8 mouse cellular contexts compared by ENCODE assay signal in the genomic region with DNA sequence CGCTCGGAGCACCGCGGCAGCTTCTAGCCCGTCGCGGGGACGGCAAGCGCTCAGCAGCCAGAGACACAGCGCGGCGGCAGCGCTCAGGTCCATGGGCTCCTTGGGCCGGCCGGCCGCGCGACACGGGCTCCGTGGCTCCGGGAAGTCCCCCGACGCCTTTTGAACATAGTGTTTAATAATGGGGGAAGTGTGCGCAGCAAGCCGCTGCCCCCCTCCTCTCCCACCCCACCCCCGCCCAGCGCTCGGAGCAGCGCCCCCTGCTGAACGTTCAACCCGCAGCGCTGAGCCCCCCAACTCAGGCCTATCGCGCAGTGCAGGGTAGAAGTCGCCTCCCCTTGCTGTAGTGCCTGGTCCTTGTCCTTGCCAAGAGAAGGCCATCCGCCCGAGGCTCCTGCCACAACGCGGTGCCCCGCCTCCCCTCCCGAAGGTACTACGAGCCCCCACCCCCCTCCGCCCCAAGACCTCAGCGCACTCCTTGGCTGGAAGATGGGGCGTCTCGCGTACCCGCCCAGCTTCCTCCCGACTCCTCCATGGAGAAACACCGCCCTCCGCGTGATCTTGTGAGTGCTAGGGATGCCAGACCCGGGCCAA. TPM values are rescaled to one million over a fixed set of nuclear protein-coding genes. Genes with fewer than 3 reads are reported as not detected.
DNase-seq lines count a peak whose midpoint lies in the region; ATAC-seq and TF ChIP-seq lines count a peak whose summit lies in the region.
"Had no signal": no experiment of that assay in that cellular context is flagged by ENCODE, and none has a peak within 500 bp of the region (broad histone marks: within the 10 kb centered on the region; RNA-seq: fewer than 3 reads in every experiment).

A gene (minus strand): TSS at position 114 of the 591 bp plus-strand sequence.

- H3K36me3 ChIP-seq in megakaryocyte, embryonic 14.5 days (replicated peaks; ENCODE audit: low read length) = no peaks in the 10 kb centered on the region
- no peaks in the 10 kb centered on the region for H3K36me3 ChIP-seq in forebrain, embryonic 12.5 days (replicated peaks)
- H3K36me3 ChIP-seq in limb, embryonic 14.5 days (ENCODE audit: control insufficient read depth, insufficient read depth, low read length) = no peaks in the 10 kb centered on the region
- no peaks in the 10 kb centered on the region for H3K36me3 ChIP-seq in stomach, embryonic 16.5 days (ENCODE audit: control insufficient read depth, insufficient read depth, low read length)
- no peaks in the 10 kb centered on the region for H3K36me3 ChIP-seq in thymus, adult 2 months (ENCODE audit: control insufficient read depth, insufficient read depth, low read length)

- H3K27me3 ChIP-seq in megakaryocyte, embryonic 14.5 days (replicated peaks) = peaks cover 93% of the 10 kb centered on the region
- H3K27me3 ChIP-seq in forebrain, embryonic 12.5 days = peaks cover 93% of the 10 kb centered on the region
- H3K27me3 ChIP-seq in limb, embryonic 14.5 days (ENCODE audit: control insufficient read depth, insufficient read depth, low read length) = peaks cover 80% of the 10 kb centered on the region
- H3K27me3 ChIP-seq in stomach, embryonic 16.5 days (ENCODE audit: control insufficient read depth, insufficient read depth, low read length) = peaks cover 92% of the 10 kb centered on the region
- peaks cover 22% of the 10 kb centered on the region; the same call in 1 of the 2 replicates for H3K27me3 ChIP-seq in thymus, adult 2 months (ENCODE audit: control insufficient read depth, insufficient read depth, low read length)

- H3K4me2 ChIP-seq in forebrain, embryonic 12.5 days = peak within 1 kb of the TSS; percentile 69
- peak within 1 kb of the TSS; percentile 86 for H3K4me2 ChIP-seq in limb, embryonic 14.5 days (replicated peaks; ENCODE audit: low read depth, low read length, severe bottlenecking)
- peak within 1 kb of the TSS; percentile 77 for H3K4me2 ChIP-seq in stomach, embryonic 16.5 days (ENCODE audit: low read depth, low read length)

- no peak for TF ChIP-seq CTCF in thymus, adult 2 months (IDR thresholded peaks at IDR 0.05; ENCODE audit: borderline replicate concordance, control insufficient read depth, extremely low read depth, insufficient read depth, low read length, poor library complexity)

- TF ChIP-seq POLR2A in limb, embryonic 14.5 days (IDR thresholded peaks at IDR 0.05; ENCODE audit: borderline replicate concordance, extremely low read depth, insufficient read depth, insufficient read length) = no peak
- TF ChIP-seq POLR2A in thymus, adult 2 months (IDR thresholded peaks at IDR 0.05; ENCODE audit: control insufficient read depth, extremely low read depth, insufficient read depth, low read length, poor library complexity) = no peak

- WGBS in forebrain, embryonic 12.5 days = 1% methylated on average over 43 of the region's 53 CpGs
- 0% methylated on average over 32 of the region's 53 CpGs for WGBS in limb, embryonic 14.5 days
- WGBS in stomach, embryonic 16.5 days = under 1% methylated on average over 49 of the region's 53 CpGs
- 5% methylated on average over 53 of the region's 53 CpGs for WGBS in thymus, adult 2 months

- no peak within 1 kb of the TSS for H3K27ac ChIP-seq in forebrain, embryonic 12.5 days
- H3K27ac ChIP-seq in limb, embryonic 14.5 days (replicated peaks; ENCODE audit: low read depth, low read length) = no peak within 1 kb of the TSS
- H3K27ac ChIP-seq in stomach, embryonic 16.5 days (ENCODE audit: low read length) = no peak within 1 kb of the TSS
- no peak within 1 kb of the TSS for H3K27ac ChIP-seq in thymus, adult 2 months (ENCODE audit: control insufficient read depth, insufficient read depth, low read length)

- peaks cover 70% of the 10 kb centered on the region for H3K4me1 ChIP-seq in megakaryocyte, embryonic 14.5 days
- peaks cover 31% of the 10 kb centered on the region for H3K4me1 ChIP-seq in forebrain, embryonic 12.5 days
- peaks cover 12% of the 10 kb centered on the region for H3K4me1 ChIP-seq in limb, embryonic 14.5 days (ENCODE audit: control insufficient read depth, insufficient read depth, low read length)
- H3K4me1 ChIP-seq in stomach, embryonic 16.5 days (ENCODE audit: control insufficient read depth, insufficient read depth, low read length) = peaks cover 16% of the 10 kb centered on the region
- no peaks in the 10 kb centered on the region; the same call in 1 of the 2 replicates for H3K4me1 ChIP-seq in thymus, adult 2 months (replicated peaks; ENCODE audit: control insufficient read depth, insufficient read depth, low read length)

- H3K4me3 ChIP-seq in megakaryocyte, embryonic 14.5 days (replicated peaks) = peak within 1 kb of the TSS; percentile 85
- H3K4me3 ChIP-seq in forebrain, embryonic 12.5 days (replicated peaks) = peak within 1 kb of the TSS; percentile 47
- peak within 1 kb of the TSS; percentile 47 for H3K4me3 ChIP-seq in limb, embryonic 14.5 days (replicated peaks; ENCODE audit: low read length)
- H3K4me3 ChIP-seq in stomach, embryonic 16.5 days (replicated peaks; ENCODE audit: low read length) = peak within 1 kb of the TSS; percentile 49
- no peak within 1 kb of the TSS for H3K4me3 ChIP-seq in thymus, adult 2 months (ENCODE audit: control insufficient read depth, insufficient read depth, low read length)
- H3K4me3 ChIP-seq: myocyte had no signal

- no peaks in the 10 kb centered on the region; the same call in 1 of the 2 replicates for H3K9me3 ChIP-seq in megakaryocyte, embryonic 14.5 days
- no peaks in the 10 kb centered on the region for H3K9me3 ChIP-seq in forebrain, embryonic 12.5 days
- H3K9me3 ChIP-seq in limb, embryonic 14.5 days (ENCODE audit: control insufficient read depth, low read length) = no peaks in the 10 kb centered on the region
- H3K9me3 ChIP-seq in stomach, embryonic 16.5 days (replicated peaks; ENCODE audit: control insufficient read depth, low read length) = no peaks in the 10 kb centered on the region

- no peak within 1 kb of the TSS for H3K9ac ChIP-seq in forebrain, embryonic 12.5 days
- H3K9ac ChIP-seq in limb, embryonic 14.5 days (ENCODE audit: low read depth, low read length, severe bottlenecking) = peak within 1 kb of the TSS; percentile 52
- peak within 1 kb of the TSS; percentile 68 for H3K9ac ChIP-seq in stomach, embryonic 16.5 days (ENCODE audit: low read length)

- no peak for DNase-seq in limb, embryonic 14.5 days (ENCODE audit: low spot score)
- no peak for DNase-seq in right cerebral cortex, adult 18-20 months
- DNase-seq in thymus, adult 2 months = no peak

- ATAC-seq in megakaryocyte, adult 5-6 weeks (ENCODE audit: poor library complexity, severe bottlenecking) = no peak
- ATAC-seq in forebrain, embryonic 12.5 days (ENCODE audit: low FRiP score) = peak; percentile 51
- ATAC-seq in limb, embryonic 14.5 days (ENCODE audit: low FRiP score, low read depth) = peak; percentile 32
- no peak for ATAC-seq in stomach, embryonic 16.5 days (ENCODE audit: insufficient read depth, low FRiP score)

RNA-seq across cellular contexts. Expression of the gene that starts here (rescaled TPM):
- polyA plus RNA-seq in megakaryocyte, embryonic 14.5 days (2012; ENCODE audit: insufficient read depth, low replicate concordance) = not detected in 2 replicates
- total RNA-seq in megakaryocyte, adult 5-6 weeks (2015) = not detected in 2 replicates
- not detected in 2 replicates for total RNA-seq in megakaryocyte, adult 5-6 weeks (2017)
- polyA plus RNA-seq in forebrain, embryonic 12.5 days (2016; fragmentation: Nextera tagmentation; extraction: Ambion mirVana) = 0.27 and 0.34 TPM in 2 replicates
- 0.62 and 0.81 TPM in 2 replicates for polyA plus RNA-seq in limb, embryonic 14.5 days (2012; rRNA removed)
- 0.34 and 0.51 TPM in 2 replicates for polyA plus RNA-seq in limb, embryonic 14.5 days (2014; fragmentation: Nextera tagmentation; extraction: Ambion mirVana)
- 0.09 TPM in 1 of 2 replicates, not detected in the other for polyA plus RNA-seq in stomach, embryonic 16.5 days (2015; fragmentation: Nextera tagmentation; extraction: Ambion mirVana)
- 2.3 and 3.5 TPM in 2 replicates for polyA plus RNA-seq in thymus, adult 2 months (2012; rRNA removed)

Comparison
In these comparisons a context has a peak if more than half of its experiments do, and no peak if none do; other contexts are left out.
1. Peak in ATAC-seq, H3K4me3 ChIP-seq and H3K4me2 ChIP-seq in forebrain, embryonic 12.5 days; RNA of the gene not detected or under 1 TPM.
2. Peak in ATAC-seq, H3K4me3 ChIP-seq, H3K9ac ChIP-seq and H3K4me2 ChIP-seq in limb, embryonic 14.5 days; RNA of the gene not detected or under 1 TPM.